Mouse (Mus musculus) bone marrow, adult 2 months (tissue): ENCODE measurements around the gene Lbp. TPM values are rescaled to one million over a fixed set of nuclear protein-coding genes. Genes with fewer than 3 reads are reported as not detected.

ENCODE experiments used
- H3K27ac ChIP-seq: fragments of 200-500 bp; 2 replicates; pipeline ENCODE4 v1.5.1; 2012; ENCODE audit warnings: low read depth, mild to moderate bottlenecking, control low read depth, inconsistent platforms, low read length; ENCODE audit not compliant: control insufficient read depth, poor library complexity, insufficient read depth
- H3K4me1 ChIP-seq: fragments of 200-500 bp; 2 replicates; pipeline ENCODE4 v1.6.1; 2011; ENCODE audit warnings: low read length; ENCODE audit not compliant: control insufficient read depth, insufficient read depth
- H3K4me3 ChIP-seq: fragments of 200-500 bp; replicated peaks from 2 replicates; pipeline ENCODE3; 2011; ENCODE audit warnings: mild to moderate bottlenecking, low read depth, low read length, control low read depth; ENCODE audit not compliant: control insufficient read depth
- CTCF ChIP-seq: fragments of 200-500 bp; IDR thresholded peaks from 2 replicates; pipeline ENCODE4 v1.5.1; 2011; ENCODE audit warnings: low read length, control low read depth; ENCODE audit not compliant: control insufficient read depth, insufficient read depth
- POLR2A ChIP-seq: fragments of 200-500 bp; IDR thresholded peaks from 2 replicates; pipeline ENCODE4 v1.6.1; 2011; ENCODE audit warnings: low read depth, mild to moderate bottlenecking, control low read depth, low read length, borderline replicate concordance; ENCODE audit not compliant: control insufficient read depth
- WGBS: fragments of 180-500 bp; shearing (Covaris S2); methylation state at CpG from one replicate; pipeline ENCODE4 v1.1.7; 2018; 5-methylcytosine and 5-hydroxymethylcytosine counted together
- polyA plus RNA-seq: library from polyadenylated mRNA; stranded (reverse); fragments of >200 nt; gene quantifications from 2 replicates; pipeline ENCODE4 v1.2.4, GENCODE M21; 2011; ENCODE audit warnings: low replicate concordance; ENCODE audit not compliant: missing spikeins, insufficient read depth, insufficient read length

Lbp gene
- polyA plus RNA-seq, 1 experiment = 23.0 TPM

GRCm38 (mm10) chr2:158275349-158275748, 30.9 kb upstream of the Lbp start:
- Histone ChIP-seq H3K27ac (no peak overlapping the region), H3K4me3 (no peak overlapping the region), H3K4me1 (no peaks in the 10 kb centered on the region)
- WGBS = 82% methylated on average over 3 of the region's 3 CpGs
- no peak for TF ChIP-seq POLR2A
- TF ChIP-seq CTCF = peak; percentile 43; the same call in 1 of the 2 replicates

- no peak for TF ChIP-seq POLR2A
- TF ChIP-seq CTCF = no peak
- H3K4me3 ChIP-seq = no peak overlapping the region
- WGBS = 84% methylated on average over 4 of the region's 4 CpGs
- no peaks in the 10 kb centered on the region for H3K4me1 ChIP-seq
- no peak overlapping the region for H3K27ac ChIP-seq
These were observed 30.5 kb upstream of the Lbp start for GRCm38 (mm10) chr2:158275811-158276210.

GRCm38 (mm10) chr2:158276451-158276850, 29.8 kb upstream of the Lbp start:
- 86% methylated on average over 6 of the region's 6 CpGs for WGBS
- Histone ChIP-seq H3K27ac (no peak overlapping the region), H3K4me3 (no peak overlapping the region), H3K4me1 (no peaks in the 10 kb centered on the region)
- TF ChIP-seq CTCF (no peak), POLR2A (no peak)

- Histone ChIP-seq H3K4me1 (no peaks in the 10 kb centered on the region), H3K4me3 (no peak overlapping the region), H3K27ac (no peak overlapping the region)
- TF ChIP-seq CTCF = no peak
- no peak for TF ChIP-seq POLR2A
- WGBS = 78% methylated on average over 4 of the region's 4 CpGs
These were observed 29.4 kb upstream of the Lbp start for GRCm38 (mm10) chr2:158276878-158277277.

GRCm38 (mm10) chr2:158279656-158280055, 26.6 kb upstream of the Lbp start:
- WGBS = 86% methylated on average over 4 of the region's 4 CpGs
- Histone ChIP-seq H3K4me1 (no peaks in the 10 kb centered on the region), H3K4me3 (no peak overlapping the region), H3K27ac (no peak overlapping the region)
- no peak for TF ChIP-seq POLR2A
- TF ChIP-seq CTCF = no peak

GRCm38 (mm10) chr2:158281497-158282205, 24.6 kb upstream of the Lbp start:
- 62% methylated on average over 16 of the region's 16 CpGs for WGBS
- no peak for TF ChIP-seq POLR2A
- no peak for TF ChIP-seq CTCF
- Histone ChIP-seq H3K4me3 (no peak overlapping the region), H3K27ac (no peak overlapping the region), H3K4me1 (no peaks in the 10 kb centered on the region)

GRCm38 (mm10) chr2:158283136-158283535, 23.2 kb upstream of the Lbp start:
- no peak for TF ChIP-seq CTCF
- TF ChIP-seq POLR2A = no peak
- Histone ChIP-seq H3K27ac (no peak overlapping the region), H3K4me1 (no peaks in the 10 kb centered on the region), H3K4me3 (no peak overlapping the region)
- 53% methylated on average over 7 of the region's 7 CpGs for WGBS

GRCm38 (mm10) chr2:158283771-158284170, 22.5 kb upstream of the Lbp start:
- Histone ChIP-seq H3K4me1 (no peaks in the 10 kb centered on the region), H3K27ac (no peak overlapping the region), H3K4me3 (no peak overlapping the region)
- WGBS = 79% methylated on average over 6 of the region's 6 CpGs
- TF ChIP-seq CTCF (no peak), POLR2A (no peak)
